ENCODE assay signal across 10 mouse cellular contexts in genomic region chr3:83714572-83714971, GRCm38 (mm10). TPM values are rescaled to one million over a fixed set of nuclear protein-coding genes. Genes with fewer than 3 reads are reported as not detected.
A peak's percentile ranks its signal among the peaks of the same experiment; 100 is the strongest.
DNase-seq lines count a peak whose midpoint lies in the region; ATAC-seq and TF ChIP-seq lines count a peak whose summit lies in the region.
"Had no signal": no experiment of that assay in that cellular context is flagged by ENCODE, and none has a peak within 500 bp of the region (broad histone marks: within the 10 kb centered on the region; RNA-seq: fewer than 3 reads in every experiment).

No protein-coding gene starts in this region.

- H3K27me3 ChIP-seq in heart, embryonic 11.5 days (ENCODE audit: control insufficient read depth, insufficient read depth, low read length): no peaks in the 10 kb centered on the region
- H3K27me3 ChIP-seq in spleen, adult 2 months (ENCODE audit: control insufficient read depth, insufficient read depth, low read length): no peaks in the 10 kb centered on the region
- no peaks in the 10 kb centered on the region for H3K27me3 ChIP-seq in small intestine, adult 2 months (ENCODE audit: control insufficient read depth, insufficient read depth, low read length)

- no peak overlapping the region for H3K27ac ChIP-seq in heart, embryonic 11.5 days (ENCODE audit: low read depth, low read length)
- no peak overlapping the region for H3K27ac ChIP-seq in spleen, adult 2 months (ENCODE audit: insufficient read depth, low read length)
- no peak overlapping the region for H3K27ac ChIP-seq in bone marrow, adult 2 months (ENCODE audit: control insufficient read depth, insufficient read depth, low read depth, low read length, poor library complexity)
- H3K27ac ChIP-seq in small intestine, adult 2 months (ENCODE audit: insufficient read depth, low read depth, low read length): no peak overlapping the region

- no peak overlapping the region for H3K4me3 ChIP-seq in heart, embryonic 11.5 days (ENCODE audit: low read depth, low read length)
- H3K4me3 ChIP-seq in spleen, adult 2 months (ENCODE audit: extremely low read depth, insufficient read depth, insufficient read length): no peak overlapping the region
- H3K4me3 ChIP-seq in bone marrow, adult 2 months (replicated peaks; ENCODE audit: control insufficient read depth, low read depth, low read length): no peak overlapping the region
- H3K4me3 ChIP-seq in small intestine, adult 2 months (ENCODE audit: low read depth, low read length): no peak overlapping the region

- ATAC-seq in heart, embryonic 11.5 days (replicated peaks; ENCODE audit: insufficient number of reproducible peaks, low FRiP score, low TSS enrichment): no peak
- ATAC-seq: inflammation-experienced regulatory T-cells, adult 6 months had no signal

- no peak for TF ChIP-seq POLR2A in spleen, adult 2 months (IDR thresholded peaks at IDR 0.05; ENCODE audit: low read depth, low read length)
- TF ChIP-seq POLR2A in bone marrow, adult 2 months (IDR thresholded peaks at IDR 0.05; ENCODE audit: borderline replicate concordance, control insufficient read depth, low read depth, low read length): no peak
- no peak for TF ChIP-seq POLR2A in small intestine, adult 2 months (IDR thresholded peaks at IDR 0.05; ENCODE audit: low read depth, low read length)

- H3K9ac ChIP-seq in heart, embryonic 11.5 days (ENCODE audit: low read depth, low read length): no peak overlapping the region

- 46% methylated on average over 6 of the region's 6 CpGs for WGBS in heart, embryonic 11.5 days (ENCODE audit: insufficient replicate concordance)
- 72% methylated on average over 6 of the region's 6 CpGs for WGBS in spleen, adult 2 months
- WGBS in bone marrow, adult 2 months: 63% methylated on average over 6 of the region's 6 CpGs
- 56% methylated on average over 6 of the region's 6 CpGs for WGBS in small intestine, adult 2 months

- H3K36me3 ChIP-seq in heart, embryonic 11.5 days (ENCODE audit: control insufficient read depth, insufficient read depth, low read length): no peaks in the 10 kb centered on the region
- H3K36me3 ChIP-seq in spleen, adult 2 months (ENCODE audit: control insufficient read depth, insufficient read depth, low read length): no peaks in the 10 kb centered on the region
- H3K36me3 ChIP-seq in small intestine, adult 2 months (ENCODE audit: control insufficient read depth, insufficient read depth, low read length): no peaks in the 10 kb centered on the region

- peak; percentile 11; the same call in 1 of the 2 replicates for TF ChIP-seq CTCF in spleen, adult 2 months (IDR thresholded peaks at IDR 0.05; ENCODE audit: extremely low read depth, insufficient read depth, insufficient read length, insufficient replicate concordance)
- peak; percentile 43; the same call in 1 of the 2 replicates for TF ChIP-seq CTCF in bone marrow, adult 2 months (IDR thresholded peaks at IDR 0.05; ENCODE audit: control insufficient read depth, insufficient read depth, low read length)
- TF ChIP-seq CTCF in small intestine, adult 2 months (IDR thresholded peaks at IDR 0.05; ENCODE audit: extremely low read depth, insufficient read length, insufficient replicate concordance, low read depth, low read length): peak; percentile 34; the same call in 1 of the 2 replicates

- H3K4me1 ChIP-seq in heart, embryonic 11.5 days (ENCODE audit: control insufficient read depth, insufficient read depth, low read length): peaks cover 10% of the 10 kb centered on the region
- no peaks in the 10 kb centered on the region for H3K4me1 ChIP-seq in spleen, adult 2 months (ENCODE audit: control insufficient read depth, insufficient read depth, insufficient read length)
- no peaks in the 10 kb centered on the region for H3K4me1 ChIP-seq in bone marrow, adult 2 months (ENCODE audit: control insufficient read depth, insufficient read depth, low read length)
- no peaks in the 10 kb centered on the region for H3K4me1 ChIP-seq in small intestine, adult 2 months (ENCODE audit: control insufficient read depth, insufficient read depth, insufficient read length, low read length)

- H3K9me3 ChIP-seq in heart, embryonic 11.5 days (replicated peaks; ENCODE audit: control insufficient read depth, low read length): no peaks in the 10 kb centered on the region

- DNase-seq in heart, adult 11 months: peak; percentile 85
- DNase-seq in spleen, adult 2 months (ENCODE audit: low read depth in 1 of 2, low spot score in 2 of 2): no peak
- DNase-seq in spleen, postnatal 4 days (ENCODE audit: low spot score in 2 of 2): no peak
- DNase-seq in urinary bladder, postnatal 4 days (ENCODE audit: low spot score in 2 of 2): no peak
- DNase-seq in left cerebral cortex, adult 11 months (ENCODE audit: low spot score): no peak
- DNase-seq: cerebellum, postnatal 10 days had no signal

- no peak overlapping the region for H3K4me2 ChIP-seq in heart, embryonic 11.5 days

RNA-seq across cellular contexts. Expression of gene Sfrp2, which starts 51.5 kb away (rescaled TPM):
- 32.6 and 34.2 TPM in 2 replicates for polyA plus RNA-seq in heart, embryonic 11.5 days (2014; fragmentation: Nextera tagmentation; extraction: Ambion mirVana)
- 0.77 and 1.2 TPM in 2 replicates for polyA plus RNA-seq in spleen, adult 2 months (2012; rRNA removed)
- polyA plus RNA-seq in bone marrow, adult 2 months (2011; ENCODE audit: insufficient read depth, insufficient read length, low replicate concordance, missing spikeins): not detected in 2 replicates
- polyA plus RNA-seq in small intestine, adult 2 months (2012; rRNA removed): 0.23 and 1.1 TPM in 2 replicates

Comparison
In these comparisons a context has a peak if more than half of its experiments do, and no peak if none do; other contexts are left out.
1. RNA of gene Sfrp2, which starts 51.5 kb away (polyA plus RNA-seq): 32.6 to 34.2 TPM in heart, embryonic 11.5 days; 0.77 to 1.2 TPM in spleen, adult 2 months, not detected in bone marrow, adult 2 months and 0.23 to 1.1 TPM in small intestine, adult 2 months; every median in the first group is over 10 times any median in the second.
2. Peak in every context shown above with its lines, with median percentiles within 50 percentile points of each other: CTCF ChIP-seq.